Mouse (Mus musculus): ENCODE data around the gene Spata22.

DNA sequence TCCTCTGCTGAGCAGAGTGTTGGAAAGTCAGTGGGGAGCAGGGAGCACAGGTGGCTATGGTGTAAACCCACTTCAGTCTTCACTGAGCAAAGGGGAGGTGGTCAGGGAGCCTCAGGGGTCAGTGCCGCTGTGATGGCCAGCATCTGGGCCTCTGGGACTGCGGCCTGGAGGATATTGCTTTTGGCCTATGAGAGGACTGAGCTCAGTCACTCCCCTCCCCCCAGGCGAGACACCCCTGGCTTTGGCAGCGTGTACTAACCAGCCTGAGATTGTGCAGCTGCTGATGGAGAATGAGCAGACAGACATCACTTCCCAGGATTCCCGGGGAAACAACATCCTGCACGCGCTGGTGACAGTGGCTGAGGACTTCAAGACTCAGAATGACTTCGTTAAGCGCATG, 46.2 kb upstream of the Spata22 start:
- no peak for TF ChIP-seq CTCF (IDR thresholded peaks at IDR 0.05; ENCODE audit: low read depth)
- TF ChIP-seq EP300 (IDR thresholded peaks at IDR 0.05; ENCODE audit: low read depth) = no peak

Data from heart, postnatal 0 days (tissue).